Mouse (Mus musculus): ENCODE measurements around the gene Pogz. TPM values are rescaled to one million over a fixed set of nuclear protein-coding genes. Genes with fewer than 3 reads are reported as not detected.

Gene Pogz
- polyA plus RNA-seq (2017; shearing (Covaris generic)), result 10 to 100 TPM; 12.2 to 14.7 TPM

DNA sequence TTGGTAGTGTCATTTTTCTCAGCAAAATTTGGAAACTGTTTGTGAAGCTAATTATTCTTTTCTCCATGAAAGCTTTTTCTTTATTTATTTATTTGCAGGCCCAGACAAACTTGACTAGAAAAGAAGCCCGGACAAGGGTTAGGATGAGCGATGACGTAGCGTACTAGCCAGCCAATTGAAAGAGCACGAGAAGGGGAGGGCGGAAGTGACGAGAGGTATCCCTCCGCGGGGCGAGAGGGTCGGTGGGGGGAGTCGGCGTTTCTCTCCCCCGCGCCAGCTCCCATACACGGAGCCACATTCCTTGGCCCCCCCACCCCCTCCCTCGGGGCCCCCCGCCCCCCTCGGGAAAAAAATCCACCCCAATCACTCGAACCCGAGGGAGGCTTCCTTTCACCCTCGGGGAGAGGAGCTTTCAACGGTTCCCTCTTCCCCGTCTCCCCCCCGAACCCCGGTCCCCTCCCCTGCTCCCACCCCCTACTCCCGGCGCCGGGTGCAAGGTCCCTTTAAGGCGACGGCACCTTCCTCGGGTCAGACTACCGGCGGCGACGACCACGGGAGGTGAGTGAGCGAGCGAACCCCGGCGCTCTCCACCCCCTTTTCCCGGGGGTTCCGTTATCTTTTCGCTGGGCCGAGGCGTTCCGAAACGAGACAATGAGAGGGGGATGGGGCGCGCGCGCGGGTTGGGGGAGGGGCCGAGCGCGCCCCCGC lies at the start of gene Pogz:
Gene Pogz, plus strand, starts transcription at position 385 of the 708 bp plus-strand sequence.

DNA sequence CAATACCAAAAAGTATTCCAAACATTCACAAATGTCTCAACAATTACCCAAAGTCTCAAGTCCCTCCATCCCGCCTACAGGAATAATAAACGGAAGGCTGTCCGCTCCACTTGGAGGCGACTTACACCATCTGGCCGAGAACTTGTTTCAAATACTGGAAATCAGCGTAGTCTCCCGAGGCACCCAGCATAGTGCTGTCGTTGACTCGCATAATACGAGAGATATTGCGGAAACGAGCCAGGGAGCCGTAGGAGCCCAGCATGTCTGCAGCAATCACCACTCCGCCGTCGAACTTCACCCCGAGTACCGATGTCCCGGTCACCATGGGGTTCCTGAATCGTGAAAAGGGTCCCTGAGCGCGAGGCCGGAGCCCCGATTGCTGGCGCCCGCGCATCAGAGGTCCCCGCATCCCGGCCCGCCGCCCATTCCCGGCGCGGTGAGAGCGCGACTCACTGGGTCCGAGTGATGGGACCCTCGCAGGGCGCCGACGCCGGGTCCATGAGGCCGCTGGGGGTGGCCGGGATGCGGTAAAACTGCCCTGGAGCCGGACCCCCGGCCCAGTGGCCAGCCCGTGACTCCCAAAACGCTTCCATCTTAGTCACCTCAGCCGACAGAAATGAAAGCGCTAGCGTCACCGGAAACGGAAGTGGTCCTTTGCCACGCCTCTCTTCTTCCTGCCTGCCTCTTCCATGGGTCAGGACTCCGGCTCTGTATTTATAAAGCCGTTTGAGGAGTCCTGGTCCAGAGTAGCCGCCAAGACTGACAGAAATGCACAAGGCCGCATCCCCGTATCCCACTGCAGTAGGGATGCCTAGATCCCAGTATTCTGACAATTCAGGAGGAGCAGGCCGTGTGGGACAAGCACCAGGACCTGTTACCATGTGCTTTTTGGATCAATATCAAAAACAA lies 49.2 kb downstream of the Pogz start, which contains the start of gene Psmb4:
Gene Psmb4, minus strand, starts transcription at position 646 of the 909 bp plus-strand sequence.

Other genes with a start within 250 kb of the Pogz start
- not detected for gene Gm10972, start 194.5 kb upstream of the Pogz start, polyA plus RNA-seq (2017; shearing (Covaris generic))
- 1 to 10 TPM in 1 of 2 experiments, under 1 TPM in 1; 0.73 to 2.4 TPM for gene Tuft1, start 178.7 kb upstream of the Pogz start, polyA plus RNA-seq (2017; shearing (Covaris generic))
- under 1 TPM in 1 of 2 experiments, not detected in 1; 0.61 TPM for gene Selenbp2, start 144.0 kb upstream of the Pogz start, polyA plus RNA-seq (2017; shearing (Covaris generic))
- under 1 TPM; 0.13 to 0.42 TPM for gene Cgn, start 51.1 kb upstream of the Pogz start, polyA plus RNA-seq (2017; shearing (Covaris generic))
- gene Psmb4, start 49.4 kb downstream of the Pogz start, polyA plus RNA-seq (2017; shearing (Covaris generic)), result 100 to 1,000 TPM; 258 to 304 TPM
- 1 to 10 TPM; 3.9 to 4.6 TPM for gene Selenbp1, start 95.5 kb downstream of the Pogz start, polyA plus RNA-seq (2017; shearing (Covaris generic))
- gene Rfx5, start 116.5 kb downstream of the Pogz start, polyA plus RNA-seq (2017; shearing (Covaris generic)), result 10 to 100 TPM; 26.0 to 29.1 TPM
- gene Pi4kb, start 137.2 kb downstream of the Pogz start, polyA plus RNA-seq (2017; shearing (Covaris generic)), result 10 to 100 TPM; 13.5 to 17.2 TPM
- gene Zfp687, start 177.9 kb downstream of the Pogz start, polyA plus RNA-seq (2017; shearing (Covaris generic)), result 10 to 100 TPM; 53.2 TPM
- 100 to 1,000 TPM; 277 to 291 TPM for gene Psmd4, start 205.0 kb downstream of the Pogz start, polyA plus RNA-seq (2017; shearing (Covaris generic))

Measured in inflammation-experienced regulatory T-cells (primary cell).